Mouse (Mus musculus): Measurements from ENCODE around the gene Fam83g.

DNA sequence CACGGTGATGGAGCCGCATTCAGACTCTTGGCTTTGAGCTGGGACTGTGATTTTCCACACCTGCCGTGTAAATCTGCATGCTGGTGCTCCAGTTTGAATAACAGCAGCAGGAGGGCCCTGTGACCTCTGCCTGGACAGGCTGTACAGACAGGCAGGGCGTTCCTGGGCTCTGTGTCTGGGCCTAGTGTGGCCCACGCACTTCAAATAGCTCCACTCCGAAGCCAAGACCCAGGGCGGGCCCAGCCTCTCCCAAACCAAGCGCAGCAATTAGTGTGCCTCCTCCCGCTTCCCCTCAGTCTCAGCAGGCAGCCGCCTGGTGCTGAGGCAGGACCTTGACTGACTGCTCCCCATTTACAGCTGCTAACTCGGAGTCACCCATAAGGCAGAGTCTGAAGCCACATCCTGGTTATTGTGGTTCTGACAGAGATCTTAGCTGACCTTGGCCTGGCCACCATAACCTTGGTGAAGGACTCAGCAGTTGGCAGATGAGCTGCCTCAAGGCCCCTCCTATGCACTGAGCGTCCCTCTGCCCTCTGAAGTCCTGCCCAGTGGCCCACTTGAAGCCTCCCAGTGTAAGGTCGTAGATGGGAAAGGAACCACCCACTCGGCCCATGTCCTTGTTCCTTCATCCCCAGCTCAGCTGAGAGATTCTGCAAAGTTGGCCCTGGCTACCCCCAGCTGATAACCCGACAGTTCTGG, 29.4 kb downstream of the Fam83g start:
- TF ChIP-seq CTCF (IDR thresholded peaks at IDR 0.05; ENCODE audit: extremely low read depth, insufficient read depth, insufficient read length, insufficient replicate concordance) (no peak), POLR2A (IDR thresholded peaks at IDR 0.05; ENCODE audit: low read depth, low read length) (no peak)
